In the genomic region with DNA sequence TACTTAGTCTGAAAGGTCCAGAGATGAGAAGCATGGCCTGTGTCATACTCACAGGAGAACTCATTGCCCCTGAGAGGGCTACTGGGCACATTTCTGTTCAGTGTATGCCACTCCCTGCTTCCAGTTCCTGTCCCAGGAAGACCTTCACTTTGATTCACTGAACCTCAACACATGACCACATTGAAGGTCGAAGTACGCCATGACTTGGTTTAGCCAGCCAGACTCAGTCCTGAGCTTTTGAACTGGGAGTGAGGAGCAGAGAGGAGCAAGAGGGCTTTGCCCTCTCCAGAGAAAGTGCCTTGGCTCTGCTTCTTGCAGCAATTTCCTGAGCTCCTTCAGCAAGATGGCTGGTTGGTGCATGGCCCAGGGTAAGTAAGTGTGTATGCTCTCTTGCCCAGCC, we compare ENCODE assay signal across 16 mouse cellular contexts.
"Had no signal": no experiment of that assay in that cellular context is flagged by ENCODE, and none has a peak within 500 bp of the region (broad histone marks: within the 10 kb centered on the region; RNA-seq: fewer than 3 reads in every experiment).

No protein-coding gene starts in this region.

- H3K4me1 ChIP-seq: lung, embryonic 15.5 days; midbrain, embryonic 15.5 days; neural tube, embryonic 12.5 days; stomach, embryonic 15.5 days had no signal

- H3K9me3 ChIP-seq: lung, embryonic 15.5 days; megakaryocyte, embryonic 14.5 days; midbrain, embryonic 13.5 days; midbrain, embryonic 15.5 days; neural tube, embryonic 12.5 days; stomach, embryonic 15.5 days had no signal

- H3K27ac ChIP-seq: lung, embryonic 15.5 days; macrophage; midbrain, embryonic 13.5 days; midbrain, embryonic 15.5 days; neural tube, embryonic 12.5 days; stomach, embryonic 15.5 days; stomach, postnatal 0 days had no signal

- H3K4me3 ChIP-seq: lung, embryonic 15.5 days; megakaryocyte, embryonic 14.5 days; midbrain, embryonic 13.5 days; midbrain, embryonic 15.5 days; neural tube, embryonic 12.5 days; stomach, embryonic 15.5 days had no signal

- H3K4me2 ChIP-seq: lung, embryonic 15.5 days; midbrain, embryonic 11.5 days; midbrain, embryonic 13.5 days; midbrain, embryonic 15.5 days; neural tube, embryonic 12.5 days; stomach, embryonic 15.5 days had no signal

- H3K27me3 ChIP-seq: lung, embryonic 15.5 days; midbrain, embryonic 15.5 days; stomach, embryonic 15.5 days had no signal

- ATAC-seq: lung, postnatal 0 days; midbrain, embryonic 13.5 days; midbrain, embryonic 15.5 days had no signal

- H3K9ac ChIP-seq: lung, embryonic 15.5 days; midbrain, embryonic 13.5 days; midbrain, embryonic 15.5 days; neural tube, embryonic 12.5 days; stomach, embryonic 15.5 days had no signal

- DNase-seq: lung, adult 2 months; lung, postnatal 14 days; lung, postnatal 36 days; right cerebral cortex, postnatal 14 days; thymus, adult 2 months; thymus, postnatal 25 days had no signal

- H3K36me3 ChIP-seq: lung, embryonic 15.5 days; midbrain, embryonic 13.5 days; midbrain, embryonic 15.5 days; neural tube, embryonic 12.5 days; stomach, embryonic 15.5 days had no signal
